Mouse (Mus musculus) MEL (cell line): ENCODE data around the gene Hes2.

Source experiments
- CTCF ChIP-seq, 3 experiments: IDR thresholded peaks in 2 of 3; conservative IDR thresholded peaks in 1 of 3; 2 replicates each; pipeline ENCODE4 v1.5.1; 2011 to 2012; ENCODE audit warnings: low read length in 3 of 3, low read depth in 2 of 3, mild to moderate bottlenecking in 2 of 3, improper control_type of control experiment in 1 of 3, inconsistent platforms in 1 of 3, mixed read lengths in 1 of 3, moderate library complexity in 1 of 3; ENCODE audit not compliant: control insufficient read depth in 1 of 3, insufficient read depth in 1 of 3, poor library complexity in 1 of 3, severe bottlenecking in 1 of 3
- ELF1 ChIP-seq: IDR thresholded peaks from 2 replicates; pipeline ENCODE4 v1.6.1; 2014; ENCODE audit warnings: low read depth, mild to moderate bottlenecking, inconsistent platforms, low read length, improper control_type of control experiment, moderate library complexity
- MAFK ChIP-seq: IDR thresholded peaks from 2 replicates; pipeline ENCODE4 v1.6.1; 2011; ENCODE audit warnings: low read depth, mild to moderate bottlenecking, low read length, improper control_type of control experiment, borderline replicate concordance
- MAX ChIP-seq: IDR thresholded peaks from 2 replicates; pipeline ENCODE4 v1.6.1; 2011; ENCODE audit warnings: low read length, improper control_type of control experiment
- MAZ ChIP-seq: IDR thresholded peaks from 2 replicates; pipeline ENCODE4 v1.6.1; 2012; ENCODE audit warnings: low read depth, mild to moderate bottlenecking, inconsistent platforms, low read length, improper control_type of control experiment
- TCF12 ChIP-seq: IDR thresholded peaks from 2 replicates; pipeline ENCODE4 v1.6.1; 2014; ENCODE audit warnings: low read depth, mild to moderate bottlenecking, inconsistent platforms, low read length, improper control_type of control experiment, moderate library complexity

DNA sequence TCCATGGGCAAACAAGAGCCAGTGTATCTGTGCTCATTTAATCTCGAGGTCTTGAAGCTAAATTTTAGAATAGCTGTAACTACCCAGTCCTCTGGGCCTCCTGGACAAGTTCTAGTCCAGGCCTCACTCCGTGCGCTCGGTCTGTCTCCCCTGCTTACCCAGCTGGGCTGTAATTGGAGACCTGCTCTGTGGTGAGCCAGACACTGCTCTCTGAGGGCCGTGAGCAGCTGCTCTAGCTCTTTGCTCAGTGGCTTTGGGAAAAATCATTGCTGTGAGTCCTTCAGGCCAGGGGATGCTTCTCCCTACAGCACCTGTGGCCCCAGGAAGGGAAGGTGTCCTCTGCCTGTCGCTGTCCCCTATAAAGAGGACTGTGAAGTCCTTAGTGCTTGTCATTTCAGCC, 47.5 kb downstream of the Hes2 start:
- no peak for TF ChIP-seq CTCF (IDR thresholded peaks at IDR 0.05 in 2 of 3, conservative IDR thresholded peaks at IDR 0.05 in 1 of 3; ENCODE audit: control insufficient read depth in 1 of 3, insufficient read depth in 1 of 3, low read depth in 2 of 3, low read length in 3 of 3, poor library complexity in 1 of 3, severe bottlenecking in 1 of 3)
- TF ChIP-seq TCF12, result no peak
- no peak for TF ChIP-seq MAX
- no peak for TF ChIP-seq MAFK
- no peak for TF ChIP-seq ELF1
- TF ChIP-seq MAZ, result no peak
